Mouse (Mus musculus): ENCODE measurements around the gene Stx6. TPM values are rescaled to one million over a fixed set of nuclear protein-coding genes. Genes with fewer than 3 reads are reported as not detected.

Gene Stx6
- polyA plus RNA-seq, 1 experiment from 2014 or later, result 57.1 TPM

GRCm38 (mm10) chr1:155138795-155139194 lies 19.7 kb upstream of the Stx6 start:
- ATAC-seq (replicated peaks; ENCODE audit: low FRiP score, low read depth), result no peak; the same call in 1 of the 2 replicates
- 82% methylated on average over 7 of the region's 7 CpGs for WGBS
- Histone ChIP-seq H3K4me1 (replicated peaks; ENCODE audit: insufficient read depth, low read length) (no peaks in the 10 kb centered on the region), H3K9ac (ENCODE audit: low read depth, low read length) (no peak overlapping the region), H3K27me3 (ENCODE audit: insufficient read depth, low read length) (no peaks in the 10 kb centered on the region), H3K4me3 (replicated peaks; ENCODE audit: low read depth, low read length) (no peak overlapping the region), H3K27ac (no peak overlapping the region), H3K4me2 (ENCODE audit: low read length) (no peak overlapping the region), H3K9me3 (replicated peaks; ENCODE audit: low read length) (no peaks in the 10 kb centered on the region), H3K36me3 (ENCODE audit: insufficient read depth, low read length) (peaks cover 4% of the 10 kb centered on the region; the same call in 1 of the 2 replicates)
- TF ChIP-seq CTCF (IDR thresholded peaks at IDR 0.05; ENCODE audit: low read depth), result no peak
- DNase-seq (ENCODE audit: low spot score), result no peak

DNA sequence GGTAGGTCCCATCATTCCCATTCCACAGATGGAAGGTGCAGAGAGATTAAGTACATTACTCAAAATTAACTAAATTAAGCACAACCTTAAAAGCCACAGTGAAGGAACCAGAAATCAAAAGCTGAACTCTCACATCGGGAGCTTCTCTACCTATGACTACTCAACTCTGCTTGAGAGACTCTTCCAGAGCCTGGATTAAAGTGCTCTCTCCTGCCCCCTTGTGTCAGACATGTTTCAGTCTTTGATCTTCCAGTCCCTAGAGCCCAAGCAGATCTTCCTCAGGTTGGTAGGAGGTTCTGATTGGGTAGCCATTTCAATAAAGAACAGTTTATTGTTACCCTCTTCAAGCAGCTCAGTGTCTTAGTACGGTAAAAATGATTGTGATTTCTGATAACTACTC lies 18.4 kb upstream of the Stx6 start:
- Histone ChIP-seq H3K36me3 (ENCODE audit: insufficient read depth, low read length) (peaks cover 4% of the 10 kb centered on the region; the same call in 1 of the 2 replicates), H3K4me2 (ENCODE audit: low read length) (no peak overlapping the region), H3K27me3 (ENCODE audit: insufficient read depth, low read length) (no peaks in the 10 kb centered on the region), H3K4me3 (replicated peaks; ENCODE audit: low read depth, low read length) (no peak overlapping the region), H3K9me3 (replicated peaks; ENCODE audit: low read length) (no peaks in the 10 kb centered on the region), H3K27ac (no peak overlapping the region), H3K9ac (ENCODE audit: low read depth, low read length) (no peak overlapping the region), H3K4me1 (replicated peaks; ENCODE audit: insufficient read depth, low read length) (no peaks in the 10 kb centered on the region)
- 58% methylated on average over 2 of the region's 2 CpGs for WGBS
- ATAC-seq (replicated peaks; ENCODE audit: low FRiP score, low read depth), result no peak
- DNase-seq (ENCODE audit: low spot score), result peak; percentile 67
- peak; percentile 73 for TF ChIP-seq CTCF (IDR thresholded peaks at IDR 0.05; ENCODE audit: low read depth)

- no peaks in the 10 kb centered on the region for H3K27me3 ChIP-seq (ENCODE audit: insufficient read depth, low read length)
- H3K4me2 ChIP-seq (ENCODE audit: low read length), result peak overlapping the region; percentile 62
- no peaks in the 10 kb centered on the region for H3K9me3 ChIP-seq (replicated peaks; ENCODE audit: low read length)
- 0 out of 2 replicates have a peak overlapping the region, but pooled peaks have one; percentile 59 for H3K9ac ChIP-seq (ENCODE audit: low read depth, low read length)
- H3K27ac ChIP-seq, result peak overlapping the region; percentile 65
- TF ChIP-seq CTCF (IDR thresholded peaks at IDR 0.05; ENCODE audit: low read depth), result no peak
- no peaks in the 10 kb centered on the region for H3K36me3 ChIP-seq (ENCODE audit: insufficient read depth, low read length)
- no peaks in the 10 kb centered on the region for H3K4me1 ChIP-seq (replicated peaks; ENCODE audit: insufficient read depth, low read length)
- WGBS, result 40% methylated on average over 6 of the region's 6 CpGs
- peak; percentile 61 for DNase-seq (ENCODE audit: low spot score)
- 0 out of 2 replicates have a peak, but pooled peaks have one; percentile 25 for ATAC-seq (replicated peaks; ENCODE audit: low FRiP score, low read depth)
- H3K4me3 ChIP-seq (replicated peaks; ENCODE audit: low read depth, low read length), result peak overlapping the region; percentile 46
Measured at GRCm38 (mm10) chr1:155145620-155146019, 12.9 kb upstream of the Stx6 start.

- H3K27me3 ChIP-seq (ENCODE audit: insufficient read depth, low read length), result no peaks in the 10 kb centered on the region
- H3K4me3 ChIP-seq (replicated peaks; ENCODE audit: low read depth, low read length), result peak within 1 kb of the TSS; percentile 46
- WGBS, result 19% methylated on average over 8 of the region's 8 CpGs
- H3K27ac ChIP-seq, result peak within 1 kb of the TSS; percentile 65
- H3K4me2 ChIP-seq (ENCODE audit: low read length), result peak within 1 kb of the TSS; percentile 62
- H3K4me1 ChIP-seq (replicated peaks; ENCODE audit: insufficient read depth, low read length), result no peaks in the 10 kb centered on the region
- ATAC-seq (replicated peaks; ENCODE audit: low FRiP score, low read depth), result peak; percentile 96
- peak within 1 kb of the TSS; percentile 59 for H3K9ac ChIP-seq (ENCODE audit: low read depth, low read length)
- TF ChIP-seq CTCF (IDR thresholded peaks at IDR 0.05; ENCODE audit: low read depth), result no peak
- DNase-seq (ENCODE audit: low spot score), result peak; percentile 99
- H3K9me3 ChIP-seq (replicated peaks; ENCODE audit: low read length), result no peaks in the 10 kb centered on the region
- H3K36me3 ChIP-seq (ENCODE audit: insufficient read depth, low read length), result no peaks in the 10 kb centered on the region
Measured at GRCm38 (mm10) chr1:155146572-155146980, 11.9 kb upstream of the Stx6 start, which contains the start of gene Mr1. TSS of gene Mr1 (minus strand) at chr1:155146814.

GRCm38 (mm10) chr1:155147228-155147627 lies 11.3 kb upstream of the Stx6 start:
- Histone ChIP-seq H3K4me2 (ENCODE audit: low read length) (0 out of 2 replicates have a peak overlapping the region, but pooled peaks have one; percentile 62), H3K4me1 (replicated peaks; ENCODE audit: insufficient read depth, low read length) (no peaks in the 10 kb centered on the region), H3K36me3 (ENCODE audit: insufficient read depth, low read length) (no peaks in the 10 kb centered on the region), H3K27me3 (ENCODE audit: insufficient read depth, low read length) (no peaks in the 10 kb centered on the region), H3K9me3 (replicated peaks; ENCODE audit: low read length) (no peaks in the 10 kb centered on the region), H3K4me3 (replicated peaks; ENCODE audit: low read depth, low read length) (no peak overlapping the region), H3K27ac (no peak overlapping the region), H3K9ac (ENCODE audit: low read depth, low read length) (no peak overlapping the region)
- 86% methylated on average over 2 of the region's 2 CpGs for WGBS
- ATAC-seq (replicated peaks; ENCODE audit: low FRiP score, low read depth) (no peak), DNase-seq (ENCODE audit: low spot score) (no peak)
- no peak for TF ChIP-seq CTCF (IDR thresholded peaks at IDR 0.05; ENCODE audit: low read depth)

DNA sequence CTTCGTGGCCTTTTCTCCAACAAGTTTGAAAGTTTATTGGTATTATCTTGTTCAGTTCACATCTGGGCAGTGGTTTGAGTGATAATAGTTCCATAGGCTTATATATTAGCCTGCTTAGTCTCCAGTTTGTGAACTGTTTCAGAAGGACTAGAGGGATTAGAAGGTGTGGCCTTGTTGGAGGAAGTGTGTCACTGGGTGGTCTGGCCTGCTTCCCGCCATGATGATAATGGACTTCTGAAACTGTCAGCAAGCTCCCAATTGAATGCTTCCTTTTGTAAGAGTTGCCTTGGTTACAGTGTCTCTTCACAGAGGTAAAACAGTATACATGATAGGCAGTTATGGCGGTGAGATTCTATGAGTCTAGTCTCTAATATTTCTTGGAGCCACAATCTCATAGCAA lies 9.1 kb upstream of the Stx6 start:
- H3K27me3 ChIP-seq (ENCODE audit: insufficient read depth, low read length), result no peaks in the 10 kb centered on the region
- ATAC-seq (replicated peaks; ENCODE audit: low FRiP score, low read depth), result no peak
- H3K4me1 ChIP-seq (replicated peaks; ENCODE audit: insufficient read depth, low read length), result no peaks in the 10 kb centered on the region
- 91% methylated on average over 3 of the region's 3 CpGs for WGBS
- no peaks in the 10 kb centered on the region for H3K9me3 ChIP-seq (replicated peaks; ENCODE audit: low read length)
- no peak overlapping the region for H3K9ac ChIP-seq (ENCODE audit: low read depth, low read length)
- no peak overlapping the region for H3K4me3 ChIP-seq (replicated peaks; ENCODE audit: low read depth, low read length)
- TF ChIP-seq CTCF (IDR thresholded peaks at IDR 0.05; ENCODE audit: low read depth), result no peak
- H3K36me3 ChIP-seq (ENCODE audit: insufficient read depth, low read length), result no peaks in the 10 kb centered on the region
- H3K27ac ChIP-seq, result no peak overlapping the region
- no peak overlapping the region for H3K4me2 ChIP-seq (ENCODE audit: low read length)
- DNase-seq (ENCODE audit: low spot score), result no peak

DNA sequence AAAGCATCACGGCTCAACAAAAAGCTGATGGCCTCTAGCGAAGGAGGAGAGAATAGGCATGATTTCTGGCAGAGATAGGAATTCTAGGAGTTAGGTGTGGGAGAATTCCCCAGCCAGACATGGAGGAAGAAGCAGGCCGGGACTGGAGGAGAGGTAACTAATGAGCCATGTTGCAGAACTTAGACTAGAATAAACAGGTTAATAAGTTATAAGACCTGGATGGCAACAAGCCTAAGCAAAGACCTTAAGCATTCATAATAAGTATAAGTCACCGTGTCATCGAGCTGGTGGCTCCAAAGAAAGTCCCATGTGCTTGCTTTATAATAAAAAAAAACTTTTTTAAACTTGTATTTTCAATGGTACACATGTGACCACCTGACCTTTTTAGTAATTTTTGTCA lies 7.7 kb upstream of the Stx6 start:
- H3K27ac ChIP-seq, result no peak overlapping the region
- no peaks in the 10 kb centered on the region for H3K4me1 ChIP-seq (replicated peaks; ENCODE audit: insufficient read depth, low read length)
- H3K36me3 ChIP-seq (ENCODE audit: insufficient read depth, low read length), result no peaks in the 10 kb centered on the region
- no peak overlapping the region for H3K4me3 ChIP-seq (replicated peaks; ENCODE audit: low read depth, low read length)
- WGBS, result 60% methylated on average over 5 of the region's 5 CpGs
- TF ChIP-seq CTCF (IDR thresholded peaks at IDR 0.05; ENCODE audit: low read depth), result no peak
- H3K4me2 ChIP-seq (ENCODE audit: low read length), result no peak overlapping the region
- DNase-seq (ENCODE audit: low spot score), result no peak
- no peak for ATAC-seq (replicated peaks; ENCODE audit: low FRiP score, low read depth)
- H3K9me3 ChIP-seq (replicated peaks; ENCODE audit: low read length), result no peaks in the 10 kb centered on the region
- H3K9ac ChIP-seq (ENCODE audit: low read depth, low read length), result no peak overlapping the region
- no peaks in the 10 kb centered on the region for H3K27me3 ChIP-seq (ENCODE audit: insufficient read depth, low read length)

All from kidney, postnatal 0 days (tissue).